Mouse (Mus musculus) hindbrain, embryonic 11.5 days (tissue): Measurements from ENCODE around the gene Hopx. TPM values are rescaled to one million over a fixed set of nuclear protein-coding genes. Genes with fewer than 3 reads are reported as not detected.

Experiments
- ATAC-seq: fragments of 200-750 bp; cut with Nextera tagmentation; 2 replicates; pipeline ENCODE4 v1.8.0; 2017; ENCODE audit warnings: mild to moderate bottlenecking, moderate TSS enrichment, moderate library complexity; ENCODE audit not compliant: low FRiP score
- DNase-seq: peaks from one replicate; pipeline ENCODE4 v3.0.0-alpha.2; 2015; ENCODE audit warnings: low spot score
- H3K27ac ChIP-seq: fragments of 300-500 bp; sonication (generic); 2 replicates; pipeline ENCODE4 v1.5.1; 2014; ENCODE audit warnings: mild to moderate bottlenecking, low read depth, low read length
- H3K27me3 ChIP-seq: fragments of 300-500 bp; sonication (generic); 2 replicates; pipeline ENCODE4 v1.6.1; 2014; ENCODE audit warnings: mild to moderate bottlenecking, low read length, moderate library complexity, mixed read lengths; ENCODE audit not compliant: control insufficient read depth, insufficient read depth
- H3K36me3 ChIP-seq: fragments of 300-500 bp; sonication (generic); 2 replicates; pipeline ENCODE4 v1.6.1; 2014; ENCODE audit warnings: mild to moderate bottlenecking, low read length, moderate library complexity, mixed read lengths; ENCODE audit not compliant: control insufficient read depth, insufficient read depth
- H3K4me1 ChIP-seq: fragments of 300-500 bp; sonication (generic); replicated peaks from 2 replicates; pipeline ENCODE4 v1.6.1; 2014; ENCODE audit warnings: low read length, mixed read lengths; ENCODE audit not compliant: control insufficient read depth, insufficient read depth
- H3K4me2 ChIP-seq: fragments of 300-500 bp; sonication (generic); replicated peaks from 2 replicates; pipeline ENCODE4 v1.6.1; 2014; ENCODE audit warnings: mild to moderate bottlenecking, low read depth, low read length
- H3K4me3 ChIP-seq: fragments of 300-500 bp; sonication (generic); 2 replicates; pipeline ENCODE4 v1.5.1; 2014; ENCODE audit warnings: low read depth, low read length
- H3K9ac ChIP-seq: fragments of 300-500 bp; sonication (generic); 2 replicates; pipeline ENCODE4 v1.6.1; 2014; ENCODE audit warnings: low read depth, low read length
- H3K9me3 ChIP-seq: fragments of 300-500 bp; sonication (generic); 2 replicates; pipeline ENCODE4 v1.6.1; 2016; ENCODE audit warnings: low read length; ENCODE audit not compliant: control insufficient read depth
- WGBS: fragments of 180-500 bp; shearing (Covaris S2); extraction: QIAGEN DNeasy Blood & Tissue Kit; methylation state at CpG from one replicate; pipeline ENCODE4 v1.1.7; 2014; 5-methylcytosine and 5-hydroxymethylcytosine counted together
- polyA plus RNA-seq: library from polyadenylated mRNA; unstranded; fragments of >200 nt; fragmentation: Nextera tagmentation; extraction: Ambion mirVana; gene quantifications from 2 replicates; pipeline ENCODE4 v1.2.1, GENCODE M21; 2014

Gene Hopx
- polyA plus RNA-seq, 1 experiment from 2014 or later: 0.83 TPM

GRCm38 (mm10) chr5:77151075-77151474 is 36.2 kb upstream of the Hopx start:
- Histone ChIP-seq H3K27ac (no peak overlapping the region), H3K9me3 (no peaks in the 10 kb centered on the region), H3K4me3 (no peak overlapping the region), H3K4me1 (no peaks in the 10 kb centered on the region), H3K9ac (no peak overlapping the region), H3K36me3 (no peaks in the 10 kb centered on the region), H3K4me2 (no peak overlapping the region), H3K27me3 (no peaks in the 10 kb centered on the region)
- DNase-seq: no peak
- no peak for ATAC-seq
- WGBS: 82% methylated on average over 7 of the region's 7 CpGs

- ATAC-seq (no peak), DNase-seq (no peak)
- H3K9me3 ChIP-seq: no peaks in the 10 kb centered on the region
- H3K4me1 ChIP-seq: no peaks in the 10 kb centered on the region
- no peak overlapping the region for H3K4me2 ChIP-seq
- no peaks in the 10 kb centered on the region for H3K36me3 ChIP-seq
- H3K27ac ChIP-seq: no peak overlapping the region
- 80% methylated on average over 6 of the region's 6 CpGs for WGBS
- H3K27me3 ChIP-seq: no peaks in the 10 kb centered on the region
- H3K9ac ChIP-seq: no peak overlapping the region
- H3K4me3 ChIP-seq: no peak overlapping the region
These were observed 33.2 kb upstream of the Hopx start for GRCm38 (mm10) chr5:77148021-77148621.

GRCm38 (mm10) chr5:77146459-77147170 is 31.7 kb upstream of the Hopx start:
- Histone ChIP-seq H3K4me1 (no peaks in the 10 kb centered on the region), H3K4me2 (no peak overlapping the region), H3K36me3 (no peaks in the 10 kb centered on the region), H3K27ac (no peak overlapping the region), H3K9me3 (no peaks in the 10 kb centered on the region), H3K9ac (no peak overlapping the region), H3K4me3 (no peak overlapping the region), H3K27me3 (no peaks in the 10 kb centered on the region)
- no peak for ATAC-seq
- WGBS: 41% methylated on average over 4 of the region's 4 CpGs
- DNase-seq: no peak

GRCm38 (mm10) chr5:77144647-77145046 is 29.7 kb upstream of the Hopx start:
- H3K27ac ChIP-seq: no peak overlapping the region
- WGBS: 76% methylated on average over 5 of the region's 5 CpGs
- H3K9me3 ChIP-seq: no peaks in the 10 kb centered on the region
- ATAC-seq (no peak), DNase-seq (no peak)
- H3K4me2 ChIP-seq: no peak overlapping the region
- H3K9ac ChIP-seq: no peak overlapping the region
- H3K4me3 ChIP-seq: no peak overlapping the region
- H3K27me3 ChIP-seq: no peaks in the 10 kb centered on the region
- no peaks in the 10 kb centered on the region for H3K4me1 ChIP-seq
- no peaks in the 10 kb centered on the region for H3K36me3 ChIP-seq

GRCm38 (mm10) chr5:77143076-77143475 is 28.2 kb upstream of the Hopx start:
- Histone ChIP-seq H3K9ac (no peak overlapping the region), H3K27ac (no peak overlapping the region), H3K4me2 (no peak overlapping the region), H3K9me3 (no peaks in the 10 kb centered on the region), H3K4me3 (no peak overlapping the region), H3K36me3 (no peaks in the 10 kb centered on the region), H3K27me3 (no peaks in the 10 kb centered on the region), H3K4me1 (no peaks in the 10 kb centered on the region)
- no peak for ATAC-seq
- WGBS: 91% methylated on average over 3 of the region's 3 CpGs
- DNase-seq: no peak

GRCm38 (mm10) chr5:77141336-77141735 is 26.4 kb upstream of the Hopx start:
- 0 out of 2 replicates have a peak, but pooled peaks cover 2% of the 10 kb centered on the region for H3K4me1 ChIP-seq
- ATAC-seq (no peak), DNase-seq (no peak)
- H3K4me2 ChIP-seq: no peak overlapping the region
- no peaks in the 10 kb centered on the region for H3K27me3 ChIP-seq
- H3K9ac ChIP-seq: no peak overlapping the region
- H3K9me3 ChIP-seq: no peaks in the 10 kb centered on the region
- no peak overlapping the region for H3K4me3 ChIP-seq
- H3K36me3 ChIP-seq: no peaks in the 10 kb centered on the region
- WGBS: 76% methylated on average over 7 of the region's 7 CpGs
- H3K27ac ChIP-seq: no peak overlapping the region

- DNase-seq: no peak
- 0 out of 2 replicates have a peak, but pooled peaks cover 2% of the 10 kb centered on the region for H3K4me1 ChIP-seq
- ATAC-seq: no peak
- H3K4me3 ChIP-seq: no peak overlapping the region
- no peak overlapping the region for H3K27ac ChIP-seq
- H3K9ac ChIP-seq: no peak overlapping the region
- 93% methylated on average over 6 of the region's 6 CpGs for WGBS
- H3K9me3 ChIP-seq: no peaks in the 10 kb centered on the region
- no peak overlapping the region for H3K4me2 ChIP-seq
- no peaks in the 10 kb centered on the region for H3K36me3 ChIP-seq
- no peaks in the 10 kb centered on the region for H3K27me3 ChIP-seq
These were observed 25.9 kb upstream of the Hopx start for GRCm38 (mm10) chr5:77140861-77141260.

- Histone ChIP-seq H3K9ac (no peak overlapping the region), H3K4me2 (no peak overlapping the region), H3K27ac (no peak overlapping the region), H3K9me3 (no peaks in the 10 kb centered on the region), H3K36me3 (no peaks in the 10 kb centered on the region), H3K4me3 (no peak overlapping the region), H3K4me1 (0 out of 2 replicates have a peak, but pooled peaks cover 2% of the 10 kb centered on the region), H3K27me3 (no peaks in the 10 kb centered on the region)
- ATAC-seq: no peak
- DNase-seq: no peak
- 54% methylated on average over 6 of the region's 6 CpGs for WGBS
These were observed 25.2 kb upstream of the Hopx start for GRCm38 (mm10) chr5:77140108-77140507.

- Histone ChIP-seq H3K4me1 (0 out of 2 replicates have a peak, but pooled peaks cover 2% of the 10 kb centered on the region), H3K27me3 (no peaks in the 10 kb centered on the region), H3K4me2 (no peak overlapping the region; the same call in 1 of the 2 replicates), H3K9me3 (no peaks in the 10 kb centered on the region), H3K9ac (no peak overlapping the region), H3K4me3 (no peak overlapping the region), H3K27ac (no peak overlapping the region), H3K36me3 (no peaks in the 10 kb centered on the region)
- 25% methylated on average over 8 of the region's 8 CpGs for WGBS
- ATAC-seq (no peak), DNase-seq (no peak)
These were observed 22.9 kb upstream of the Hopx start for GRCm38 (mm10) chr5:77137701-77138265.
